Mouse (Mus musculus) megakaryocyte-erythroid progenitor cell, adult 5 weeks (primary cell): Measurements from ENCODE around the gene Omp. TPM values are rescaled to one million over a fixed set of nuclear protein-coding genes. Genes with fewer than 3 reads are reported as not detected.

ENCODE experiments used
- polyA plus RNA-seq: library from polyadenylated mRNA; stranded (reverse); fragments of >175 nt; gene quantifications from 2 replicates; pipeline ENCODE4 v1.2.3, GENCODE M21; 2012

Gene Omp
- 0.11 and 0.40 TPM in 2 replicates for polyA plus RNA-seq

GRCm38 (mm10) chr7:98145402-98145801 is at the start of gene Omp:
TSS of gene Omp (minus strand) at chr7:98145502.

GRCm38 (mm10) chr7:98177929-98178559 is 32.7 kb upstream of the Omp start, which contains the start of gene Capn5:
TSS of gene Capn5 (minus strand) at chr7:98178274.

GRCm38 (mm10) chr7:98119179-98119960 is 25.9 kb downstream of the Omp start, which contains the start of gene Myo7a:
TSS of gene Myo7a (minus strand) at chr7:98119524.

Other genes starting within 250 kb of the Omp start
- not detected in 2 replicates for gene Gdpd4, start 225.5 kb downstream of the Omp start, polyA plus RNA-seq
- 20.9 and 25.7 TPM in 2 replicates for gene Myo7a, start 26.0 kb downstream of the Omp start, polyA plus RNA-seq
- 13.2 and 24.5 TPM in 2 replicates for gene Capn5, start 32.8 kb upstream of the Omp start, polyA plus RNA-seq
- 0.17 and 0.26 TPM in 2 replicates for gene B3gnt6, start 54.0 kb upstream of the Omp start, polyA plus RNA-seq
- 8.5 and 10.2 TPM in 2 replicates for gene Acer3, start 175.7 kb upstream of the Omp start, polyA plus RNA-seq
- gene Tsku, start 215.8 kb upstream of the Omp start, polyA plus RNA-seq, result 0.13 and 0.21 TPM in 2 replicates